Mouse (Mus musculus) skeletal muscle tissue, adult 2 months (tissue): ENCODE data around the gene Irf2bpl.
A peak's percentile ranks its signal among the peaks of the same experiment; 100 is the strongest.

ENCODE experiments used
- DNase-seq: peaks from one replicate; pipeline ENCODE4 v3.0.0-alpha.2; 2012; ENCODE audit warnings: low read depth, low spot score

Gene Irf2bpl

GRCm38 (mm10) chr12:86859924-86860790, 24.4 kb downstream of the Irf2bpl start:
- DNase-seq = peak; percentile 60

- peak; percentile 79 for DNase-seq
These were observed 25.4 kb downstream of the Irf2bpl start for GRCm38 (mm10) chr12:86858983-86859872.

DNA sequence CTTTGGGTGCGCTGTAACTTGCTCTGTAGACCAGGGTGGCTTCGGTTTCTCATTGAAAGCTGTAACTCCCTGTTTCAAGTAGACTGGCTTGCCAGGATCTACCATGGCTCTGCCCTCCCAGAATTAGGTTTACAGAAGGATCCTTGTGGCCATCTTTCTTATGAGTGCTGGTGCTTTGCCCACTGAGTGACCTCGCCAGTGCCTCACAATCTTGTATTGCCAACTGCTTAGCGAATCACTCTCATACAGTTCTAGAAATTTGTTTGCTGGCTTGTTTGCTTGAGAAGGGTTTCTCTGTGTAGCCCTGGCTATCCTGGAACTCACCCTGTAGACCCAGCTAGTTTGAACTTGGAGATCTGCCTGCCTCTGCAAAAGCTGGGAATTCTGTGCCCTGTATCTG, 26.1 kb downstream of the Irf2bpl start:
- no peak for DNase-seq

DNA sequence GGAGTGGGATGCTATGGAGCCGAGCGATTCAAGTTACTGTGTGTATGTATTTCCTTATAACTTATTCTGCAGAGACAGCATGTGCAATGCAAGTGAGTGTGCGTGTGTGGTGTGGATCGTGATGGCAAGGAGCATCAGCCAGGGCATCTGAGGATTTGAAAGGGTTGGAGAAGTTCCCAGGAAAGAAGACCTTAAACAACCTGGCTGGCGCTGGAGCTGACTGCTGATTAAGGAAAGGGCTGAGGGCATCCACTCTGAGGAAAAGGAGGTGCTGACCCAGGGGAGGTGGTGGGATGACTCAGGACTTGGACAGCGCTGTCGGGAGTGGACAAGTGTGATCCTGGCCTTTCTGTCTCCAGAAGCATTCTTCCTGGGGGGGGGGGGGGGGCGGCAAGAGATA, 27.3 kb downstream of the Irf2bpl start:
- DNase-seq = peak; percentile 88

GRCm38 (mm10) chr12:86855670-86856069, 28.9 kb downstream of the Irf2bpl start:
- DNase-seq = peak; percentile 52

- DNase-seq = no peak
These were observed 31.1 kb downstream of the Irf2bpl start for GRCm38 (mm10) chr12:86853516-86853915.

GRCm38 (mm10) chr12:86851313-86851712, 33.3 kb downstream of the Irf2bpl start:
- no peak for DNase-seq

- no peak for DNase-seq
These were observed 33.9 kb downstream of the Irf2bpl start for GRCm38 (mm10) chr12:86850746-86851145.

- no peak for DNase-seq
These were observed 34.5 kb downstream of the Irf2bpl start for GRCm38 (mm10) chr12:86849945-86850626.

GRCm38 (mm10) chr12:86842866-86843459, 41.6 kb downstream of the Irf2bpl start:
- no peak for DNase-seq

DNA sequence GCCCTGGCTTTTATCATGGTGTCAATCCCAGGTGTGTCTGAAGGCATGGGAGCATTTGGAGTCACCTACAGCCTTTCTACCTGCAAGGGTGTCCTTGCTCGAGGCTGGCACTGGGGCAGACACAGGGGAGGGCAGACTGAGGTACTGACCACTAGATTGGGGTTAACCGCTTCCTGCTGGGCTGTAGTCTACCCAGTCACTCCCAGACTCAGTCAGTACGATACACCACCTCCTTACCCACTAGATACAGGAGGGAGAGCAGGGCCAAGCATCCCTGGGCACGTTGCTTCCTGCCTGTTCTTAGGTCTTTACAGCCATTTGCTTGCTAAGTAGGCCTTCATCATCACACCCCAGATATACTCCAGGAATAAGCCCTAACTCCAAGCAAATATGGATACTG, 44.1 kb downstream of the Irf2bpl start:
- DNase-seq = no peak

DNA sequence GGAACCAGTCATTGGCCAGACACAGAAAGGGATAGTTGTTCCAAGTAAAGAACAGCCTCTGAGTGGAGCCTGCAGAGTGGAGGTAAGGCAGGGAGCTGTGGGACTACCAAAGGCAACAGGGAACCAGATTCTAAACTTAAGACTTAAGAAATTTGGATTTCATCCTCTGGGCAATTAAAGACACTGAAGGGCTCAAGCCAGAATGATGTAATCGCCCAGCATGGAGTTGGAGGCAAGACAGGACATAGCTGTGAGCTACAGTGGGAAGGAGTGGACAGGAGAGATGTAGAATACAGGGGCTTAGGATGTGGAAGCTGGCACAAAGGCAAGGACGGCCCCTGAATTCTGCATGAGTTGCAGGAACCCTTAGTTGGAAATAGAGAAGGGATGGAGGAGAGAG, 46.4 kb downstream of the Irf2bpl start:
- DNase-seq = no peak

- DNase-seq = peak; percentile 96
These were observed 48.1 kb downstream of the Irf2bpl start for GRCm38 (mm10) chr12:86836431-86837047.

DNA sequence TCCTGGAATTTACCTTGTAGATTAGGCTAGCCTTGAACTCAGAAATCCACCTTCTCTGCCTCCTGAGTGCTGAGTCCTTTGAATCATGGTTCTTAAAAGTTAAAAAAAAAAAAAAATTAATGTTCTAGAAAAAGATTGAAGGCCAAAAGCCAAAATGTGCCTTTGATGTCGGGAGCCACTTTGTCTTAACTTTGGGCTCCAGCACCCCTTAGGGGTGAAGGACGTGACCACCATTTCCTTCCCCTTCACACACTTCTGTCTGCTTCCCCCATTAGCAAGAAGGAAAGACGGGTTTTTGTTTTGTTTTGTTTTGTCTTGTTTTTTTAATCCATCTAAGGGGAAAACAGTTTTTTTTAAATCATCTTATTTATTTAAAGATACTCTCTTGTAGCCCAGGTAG, 48.7 kb downstream of the Irf2bpl start:
- DNase-seq = no peak

- no peak for DNase-seq
These were observed 50.2 kb downstream of the Irf2bpl start for GRCm38 (mm10) chr12:86834416-86834772.

DNA sequence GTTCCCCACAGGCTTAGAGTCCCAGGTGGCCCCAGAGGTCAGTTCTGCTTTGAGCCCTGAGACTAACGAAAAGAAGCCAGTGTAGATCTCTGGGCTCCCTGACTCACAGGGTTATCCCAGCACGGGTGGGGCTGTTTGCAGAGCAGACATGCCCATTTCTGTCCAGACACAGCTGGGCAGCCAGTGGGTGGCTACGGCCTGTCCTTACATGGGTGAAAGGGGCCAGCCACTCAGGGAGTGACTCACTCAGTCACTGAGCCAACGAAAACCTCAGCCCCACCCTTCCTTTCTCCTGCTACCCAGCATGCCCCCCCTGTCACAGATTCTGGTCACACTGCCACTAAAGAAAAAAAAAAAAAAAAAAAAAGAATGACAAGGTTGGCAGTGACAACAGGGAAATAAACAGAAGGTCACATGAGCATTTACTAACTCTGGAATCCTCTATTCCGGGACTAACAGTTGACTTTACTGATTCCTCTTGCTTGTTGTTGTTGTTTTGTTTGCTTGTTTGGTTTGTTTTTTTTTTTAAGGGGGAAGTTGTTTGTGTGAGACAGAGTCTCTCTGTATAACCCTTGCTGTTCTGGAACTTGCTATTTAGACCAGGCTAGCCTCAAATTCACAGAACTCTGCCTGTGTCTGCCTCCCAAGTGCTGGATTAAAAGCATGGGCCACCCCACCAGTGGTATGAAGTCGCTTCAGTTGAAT, 50.7 kb downstream of the Irf2bpl start:
- peak; percentile 95 for DNase-seq

DNA sequence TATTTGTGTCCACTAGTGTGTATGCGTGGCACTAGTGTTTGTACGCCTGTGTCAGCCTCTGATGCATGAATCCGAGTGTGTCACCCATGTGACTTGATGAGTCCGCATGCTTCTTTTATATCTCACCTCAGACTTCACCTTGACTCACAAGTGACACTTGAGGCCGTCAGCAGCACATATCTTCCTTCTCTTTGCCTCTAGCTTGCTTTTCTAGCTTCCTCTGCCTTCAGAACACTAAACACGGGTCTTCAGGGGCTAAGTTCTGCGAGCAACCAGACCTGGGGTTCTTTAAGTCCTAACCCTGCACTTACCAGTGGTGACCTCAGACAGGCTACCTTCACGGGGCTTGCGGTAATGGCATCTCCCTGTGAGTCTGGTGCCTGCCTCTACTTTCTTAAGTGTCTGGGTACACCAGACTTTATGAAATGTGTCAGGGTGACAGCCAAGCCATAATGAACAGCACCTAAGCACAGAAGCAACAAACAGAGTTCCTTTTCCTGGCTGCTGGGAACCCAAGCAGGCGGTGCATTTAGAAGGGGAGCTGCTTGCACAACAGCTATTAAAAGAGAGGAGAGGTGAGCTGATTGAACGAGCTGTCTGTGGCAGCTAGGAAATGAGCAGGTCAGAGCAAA, 51.9 kb downstream of the Irf2bpl start:
- no peak for DNase-seq

- DNase-seq = no peak
These were observed 52.7 kb downstream of the Irf2bpl start for GRCm38 (mm10) chr12:86831591-86832550.
